Mouse (Mus musculus): ENCODE data around the gene Nipal1. TPM values are rescaled to one million over a fixed set of nuclear protein-coding genes. Genes with fewer than 3 reads are reported as not detected.

The Nipal1 gene
- polyA plus RNA-seq (2015; fragmentation: Nextera tagmentation; extraction: Ambion mirVana), result 40.0 and 42.0 TPM in 2 replicates

DNA sequence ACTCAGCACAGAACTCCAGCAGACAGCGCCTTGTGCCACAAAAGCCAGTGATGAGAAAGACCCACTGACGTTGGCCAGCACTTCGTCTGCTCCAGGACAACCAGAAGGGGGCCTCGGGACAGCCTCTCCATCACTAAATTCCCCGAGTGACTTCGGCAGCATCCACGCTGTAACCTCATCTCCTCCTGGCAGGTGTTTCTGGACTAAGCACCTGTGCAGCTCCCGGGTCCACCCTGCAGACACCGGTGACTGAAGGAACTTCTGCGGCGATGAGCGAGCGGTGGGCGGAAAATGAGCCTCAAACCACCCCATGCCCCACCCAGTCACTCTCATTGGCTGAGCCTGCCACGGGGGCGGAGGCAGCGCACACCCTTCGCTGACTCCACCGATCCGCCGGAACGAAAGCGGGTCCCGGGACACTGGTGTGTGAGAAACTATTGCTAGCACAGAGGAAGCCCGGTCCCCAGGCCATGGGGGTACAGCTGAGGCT is at the start of gene Nipal1:
Nipal1 (plus strand) TSS at position 378 of the 490 bp plus-strand sequence.
- H3K4me1 ChIP-seq (replicated peaks; ENCODE audit: control insufficient read depth, insufficient read depth, low read length), result no peaks in the 10 kb centered on the region; the same call in 1 of the 2 replicates
- peak within 1 kb of the TSS; percentile 91 for H3K27ac ChIP-seq (ENCODE audit: low read depth, low read length)
- peak; percentile 56 for TF ChIP-seq CTCF (IDR thresholded peaks at IDR 0.05; ENCODE audit: low read depth)
- ATAC-seq, result peak; percentile 87
- peak within 1 kb of the TSS; percentile 60 for H3K4me3 ChIP-seq (ENCODE audit: low read depth, low read length)
- no peaks in the 10 kb centered on the region for H3K9me3 ChIP-seq (ENCODE audit: control insufficient read depth)
- peak within 1 kb of the TSS; percentile 60 for H3K9ac ChIP-seq (ENCODE audit: low read depth, low read length)
- peak within 1 kb of the TSS; percentile 79 for H3K4me2 ChIP-seq (replicated peaks; ENCODE audit: low read depth)
- H3K27me3 ChIP-seq (replicated peaks; ENCODE audit: control insufficient read depth, insufficient read depth, low read length), result no peaks in the 10 kb centered on the region
- no peaks in the 10 kb centered on the region for H3K36me3 ChIP-seq (ENCODE audit: control insufficient read depth, insufficient read depth)
- 1% methylated on average over 25 of the region's 25 CpGs for WGBS

DNA sequence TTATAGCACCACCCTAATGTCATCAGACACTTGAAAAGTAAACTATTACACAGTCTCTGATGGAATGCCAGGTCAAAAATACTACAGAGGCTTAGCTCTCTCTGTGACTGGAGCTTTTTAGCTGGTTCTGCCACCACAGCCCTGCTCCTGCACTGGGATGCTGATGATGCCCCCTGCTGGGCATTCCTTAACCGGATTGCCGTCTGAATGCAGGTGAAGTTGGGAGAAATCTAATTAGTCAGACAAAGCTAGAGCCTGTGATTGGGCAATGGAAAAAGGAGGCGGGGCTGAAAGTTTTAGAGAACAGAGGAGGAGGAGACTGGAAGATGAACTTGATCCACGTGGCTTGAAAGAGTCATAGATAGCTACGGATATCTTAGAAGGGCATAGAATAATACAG is 46.6 kb upstream of the Nipal1 start:
- no peak overlapping the region for H3K27ac ChIP-seq (ENCODE audit: low read depth, low read length)

GRCm38 (mm10) chr5:72603138-72603537 is 44.5 kb upstream of the Nipal1 start:
- Histone ChIP-seq H3K9me3 (ENCODE audit: control insufficient read depth) (no peaks in the 10 kb centered on the region), H3K4me1 (replicated peaks; ENCODE audit: control insufficient read depth, insufficient read depth, low read length) (no peaks in the 10 kb centered on the region), H3K4me3 (ENCODE audit: low read depth, low read length) (no peak overlapping the region), H3K36me3 (ENCODE audit: control insufficient read depth, insufficient read depth) (no peaks in the 10 kb centered on the region), H3K4me2 (replicated peaks; ENCODE audit: low read depth) (no peak overlapping the region), H3K27me3 (replicated peaks; ENCODE audit: control insufficient read depth, insufficient read depth, low read length) (no peaks in the 10 kb centered on the region), H3K9ac (ENCODE audit: low read depth, low read length) (no peak overlapping the region), H3K27ac (ENCODE audit: low read depth, low read length) (no peak overlapping the region)
- 43% methylated on average over 4 of the region's 4 CpGs for WGBS
- peak; percentile 76; the same call in 1 of the 2 replicates for ATAC-seq
- TF ChIP-seq CTCF (IDR thresholded peaks at IDR 0.05; ENCODE audit: low read depth), result no peak

More for the DNA sequence above, 46.6 kb upstream of the Nipal1 start:
- ATAC-seq, result peak; percentile 75
- Histone ChIP-seq H3K9ac (ENCODE audit: low read depth, low read length) (no peak overlapping the region), H3K27me3 (replicated peaks; ENCODE audit: control insufficient read depth, insufficient read depth, low read length) (no peaks in the 10 kb centered on the region), H3K4me2 (replicated peaks; ENCODE audit: low read depth) (no peak overlapping the region), H3K4me1 (replicated peaks; ENCODE audit: control insufficient read depth, insufficient read depth, low read length) (no peaks in the 10 kb centered on the region), H3K4me3 (ENCODE audit: low read depth, low read length) (no peak overlapping the region), H3K9me3 (ENCODE audit: control insufficient read depth) (no peaks in the 10 kb centered on the region), H3K36me3 (ENCODE audit: control insufficient read depth, insufficient read depth) (no peaks in the 10 kb centered on the region)
- WGBS, result 18% methylated on average over 5 of the region's 5 CpGs
- TF ChIP-seq CTCF (IDR thresholded peaks at IDR 0.05; ENCODE audit: low read depth), result peak; percentile 75

DNA sequence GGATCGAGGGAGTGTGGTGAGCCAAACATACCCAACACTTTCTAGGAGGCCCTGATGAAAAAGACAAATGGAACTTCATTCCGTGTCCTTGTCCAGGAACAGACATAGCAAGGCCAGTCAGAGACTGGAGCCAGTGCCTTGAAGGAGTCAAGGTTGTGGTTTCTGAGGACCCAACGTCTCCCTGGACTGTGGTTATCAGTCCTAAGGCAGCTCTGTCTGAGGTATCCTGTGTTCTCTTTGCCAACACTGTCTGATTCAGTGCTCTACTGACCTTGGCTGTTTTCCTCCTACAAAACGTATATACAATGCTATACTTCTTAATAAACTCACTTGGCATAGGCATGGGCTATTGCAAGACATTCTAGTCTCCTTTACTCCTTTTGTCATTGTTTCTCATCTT is 30.2 kb upstream of the Nipal1 start:
- Histone ChIP-seq H3K4me1 (replicated peaks; ENCODE audit: control insufficient read depth, insufficient read depth, low read length) (no peaks in the 10 kb centered on the region), H3K4me2 (replicated peaks; ENCODE audit: low read depth) (no peak overlapping the region), H3K27me3 (replicated peaks; ENCODE audit: control insufficient read depth, insufficient read depth, low read length) (no peaks in the 10 kb centered on the region), H3K9ac (ENCODE audit: low read depth, low read length) (no peak overlapping the region), H3K27ac (ENCODE audit: low read depth, low read length) (no peak overlapping the region), H3K9me3 (ENCODE audit: control insufficient read depth) (no peaks in the 10 kb centered on the region), H3K4me3 (ENCODE audit: low read depth, low read length) (no peak overlapping the region), H3K36me3 (ENCODE audit: control insufficient read depth, insufficient read depth) (no peaks in the 10 kb centered on the region)
- WGBS, result 82% methylated on average over 4 of the region's 4 CpGs
- ATAC-seq, result no peak
- TF ChIP-seq CTCF (IDR thresholded peaks at IDR 0.05; ENCODE audit: low read depth), result no peak

DNA sequence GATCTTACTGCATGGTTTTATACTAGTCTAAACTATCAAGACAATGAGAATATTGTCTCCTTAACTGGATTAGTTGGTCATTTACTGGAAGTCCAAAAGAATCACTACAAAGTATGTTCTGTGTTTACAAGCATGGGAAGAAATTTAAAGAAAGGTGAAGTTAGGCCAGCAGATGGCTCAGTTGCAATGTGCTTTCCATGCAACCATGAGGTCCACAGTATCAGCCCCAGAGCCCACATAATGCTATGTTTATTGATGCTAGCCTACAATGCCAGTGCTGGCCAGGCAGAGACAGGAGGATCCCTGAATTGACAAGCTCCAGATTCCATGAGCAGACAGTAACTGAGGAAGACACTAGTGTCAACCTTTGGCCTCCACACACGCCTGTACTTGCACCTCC is 26.6 kb upstream of the Nipal1 start:
- 76% methylated on average over 1 of the region's 1 CpGs for WGBS
- H3K27ac ChIP-seq (ENCODE audit: low read depth, low read length), result no peak overlapping the region
- peak; percentile 45 for TF ChIP-seq CTCF (IDR thresholded peaks at IDR 0.05; ENCODE audit: low read depth)
- H3K27me3 ChIP-seq (replicated peaks; ENCODE audit: control insufficient read depth, insufficient read depth, low read length), result no peaks in the 10 kb centered on the region
- no peaks in the 10 kb centered on the region for H3K9me3 ChIP-seq (ENCODE audit: control insufficient read depth)
- no peak overlapping the region for H3K4me3 ChIP-seq (ENCODE audit: low read depth, low read length)
- no peaks in the 10 kb centered on the region for H3K36me3 ChIP-seq (ENCODE audit: control insufficient read depth, insufficient read depth)
- H3K4me1 ChIP-seq (replicated peaks; ENCODE audit: control insufficient read depth, insufficient read depth, low read length), result no peaks in the 10 kb centered on the region
- ATAC-seq, result no peak
- H3K4me2 ChIP-seq (replicated peaks; ENCODE audit: low read depth), result no peak overlapping the region
- H3K9ac ChIP-seq (ENCODE audit: low read depth, low read length), result no peak overlapping the region

DNA sequence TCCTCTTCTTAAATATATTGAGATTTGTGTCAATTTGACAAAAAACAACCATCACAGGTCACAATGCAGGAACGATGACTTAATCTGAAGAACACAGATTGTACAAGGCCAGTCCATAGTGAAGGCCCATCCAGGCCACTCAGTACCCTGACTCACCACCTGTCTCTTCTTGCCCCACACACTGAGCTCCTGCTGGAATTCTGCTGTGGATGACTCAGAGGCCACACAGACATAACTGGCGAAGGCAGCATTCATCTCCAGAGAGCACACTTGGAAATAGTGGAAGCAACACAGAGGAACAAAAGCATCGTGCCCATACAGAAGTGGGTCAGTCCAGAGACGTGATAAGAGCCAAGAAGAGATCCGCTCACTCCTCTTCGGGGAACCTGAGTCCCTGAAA is 17.6 kb upstream of the Nipal1 start:
- Histone ChIP-seq H3K9me3 (ENCODE audit: control insufficient read depth) (no peaks in the 10 kb centered on the region), H3K36me3 (ENCODE audit: control insufficient read depth, insufficient read depth) (no peaks in the 10 kb centered on the region), H3K4me2 (replicated peaks; ENCODE audit: low read depth) (no peak overlapping the region), H3K4me1 (replicated peaks; ENCODE audit: control insufficient read depth, insufficient read depth, low read length) (no peaks in the 10 kb centered on the region), H3K27ac (ENCODE audit: low read depth, low read length) (no peak overlapping the region), H3K27me3 (replicated peaks; ENCODE audit: control insufficient read depth, insufficient read depth, low read length) (no peaks in the 10 kb centered on the region), H3K4me3 (ENCODE audit: low read depth, low read length) (no peak overlapping the region), H3K9ac (ENCODE audit: low read depth, low read length) (no peak overlapping the region)
- ATAC-seq, result no peak
- TF ChIP-seq CTCF (IDR thresholded peaks at IDR 0.05; ENCODE audit: low read depth), result no peak
- 91% methylated on average over 6 of the region's 6 CpGs for WGBS
